Mouse (Mus musculus): ENCODE data around the gene Ssbp2. TPM values are rescaled to one million over a fixed set of nuclear protein-coding genes. Genes with fewer than 3 reads are reported as not detected.
A peak's percentile ranks its signal among the peaks of the same experiment; 100 is the strongest.

Ssbp2 gene
- polyA plus RNA-seq (2016; fragmentation: Nextera tagmentation; extraction: Ambion mirVana) = 185 and 191 TPM in 2 replicates

- 5% methylated on average over 29 of the region's 29 CpGs for WGBS
- Histone ChIP-seq H3K4me2 (peak within 1 kb of the TSS; percentile 77), H3K4me3 (replicated peaks) (peak within 1 kb of the TSS; percentile 98), H3K4me1 (peaks cover 27% of the 10 kb centered on the region), H3K36me3 (replicated peaks) (no peaks in the 10 kb centered on the region), H3K27me3 (no peaks in the 10 kb centered on the region), H3K27ac (peak within 1 kb of the TSS; percentile 98), H3K9ac (peak within 1 kb of the TSS; percentile 96), H3K9me3 (no peaks in the 10 kb centered on the region)
- ATAC-seq (ENCODE audit: low FRiP score) = peak; percentile 16; the same call in 1 of the 2 replicates
Observed at GRCm38 (mm10) chr13:91459896-91460620, at the start of gene Ssbp2. TSS of gene Ssbp2 (plus strand) at chr13:91460283.

- Histone ChIP-seq H3K4me2 (no peak overlapping the region), H3K27me3 (no peaks in the 10 kb centered on the region), H3K4me3 (replicated peaks) (no peak overlapping the region), H3K36me3 (replicated peaks) (no peaks in the 10 kb centered on the region), H3K9me3 (no peaks in the 10 kb centered on the region), H3K4me1 (no peaks in the 10 kb centered on the region), H3K9ac (no peak overlapping the region), H3K27ac (no peak overlapping the region)
- 84% methylated on average over 5 of the region's 5 CpGs for WGBS
- no peak for ATAC-seq (ENCODE audit: low FRiP score)
Observed at GRCm38 (mm10) chr13:91413752-91414503, 46.2 kb upstream of the Ssbp2 start.

- Histone ChIP-seq H3K36me3 (replicated peaks) (no peaks in the 10 kb centered on the region), H3K9me3 (no peaks in the 10 kb centered on the region), H3K4me1 (peaks cover under 1% of the 10 kb centered on the region; the same call in 1 of the 2 replicates), H3K9ac (no peak overlapping the region), H3K27ac (no peak overlapping the region), H3K4me3 (replicated peaks) (no peak overlapping the region), H3K4me2 (no peak overlapping the region), H3K27me3 (no peaks in the 10 kb centered on the region)
- no peak for ATAC-seq (ENCODE audit: low FRiP score)
- whole genome bisulfite sequencing = 77% methylated on average over 4 of the region's 4 CpGs
Observed at GRCm38 (mm10) chr13:91415896-91416295, 44.2 kb upstream of the Ssbp2 start.

- Histone ChIP-seq H3K9me3 (no peaks in the 10 kb centered on the region), H3K36me3 (replicated peaks) (no peaks in the 10 kb centered on the region), H3K27ac (no peak overlapping the region), H3K27me3 (no peaks in the 10 kb centered on the region), H3K4me3 (replicated peaks) (no peak overlapping the region), H3K4me2 (no peak overlapping the region), H3K4me1 (peaks cover 8% of the 10 kb centered on the region), H3K9ac (no peak overlapping the region)
- 89% methylated on average over 2 of the region's 2 CpGs for WGBS
- no peak for ATAC-seq (ENCODE audit: low FRiP score)
Observed at GRCm38 (mm10) chr13:91416698-91417097, 43.4 kb upstream of the Ssbp2 start.

- Histone ChIP-seq H3K9me3 (no peaks in the 10 kb centered on the region), H3K36me3 (replicated peaks) (no peaks in the 10 kb centered on the region), H3K4me1 (peaks cover 17% of the 10 kb centered on the region), H3K27me3 (no peaks in the 10 kb centered on the region), H3K9ac (no peak overlapping the region), H3K4me2 (no peak overlapping the region), H3K4me3 (replicated peaks) (no peak overlapping the region), H3K27ac (no peak overlapping the region)
- 0 out of 2 replicates have a peak, but pooled peaks have one; percentile 41 for ATAC-seq (ENCODE audit: low FRiP score)
- WGBS = 33% methylated on average over 9 of the region's 9 CpGs
Observed at GRCm38 (mm10) chr13:91421387-91421949, 38.6 kb upstream of the Ssbp2 start.

- H3K9ac ChIP-seq = no peak overlapping the region
- no peaks in the 10 kb centered on the region for H3K36me3 ChIP-seq (replicated peaks)
- peaks cover 21% of the 10 kb centered on the region for H3K4me1 ChIP-seq
- H3K27me3 ChIP-seq = no peaks in the 10 kb centered on the region
- no peak overlapping the region for H3K4me3 ChIP-seq (replicated peaks)
- no peak for ATAC-seq (ENCODE audit: low FRiP score)
- H3K9me3 ChIP-seq = no peaks in the 10 kb centered on the region
- no peak overlapping the region for H3K27ac ChIP-seq
- no peak overlapping the region for H3K4me2 ChIP-seq
- 65% methylated on average over 5 of the region's 5 CpGs for WGBS
Observed at GRCm38 (mm10) chr13:91430867-91431266, 29.2 kb upstream of the Ssbp2 start.

GRCm38 (mm10) chr13:91431392-91432355 lies 28.4 kb upstream of the Ssbp2 start:
- peak overlapping the region; percentile 64 for H3K27ac ChIP-seq
- H3K4me2 ChIP-seq = no peak overlapping the region
- peak; percentile 57; the same call in 1 of the 2 replicates for ATAC-seq (ENCODE audit: low FRiP score)
- no peak overlapping the region for H3K9ac ChIP-seq
- no peaks in the 10 kb centered on the region for H3K9me3 ChIP-seq
- WGBS = 50% methylated on average over 12 of the region's 12 CpGs
- no peak overlapping the region for H3K4me3 ChIP-seq (replicated peaks)
- no peaks in the 10 kb centered on the region for H3K36me3 ChIP-seq (replicated peaks)
- H3K27me3 ChIP-seq = no peaks in the 10 kb centered on the region
- peaks cover 17% of the 10 kb centered on the region for H3K4me1 ChIP-seq

- H3K27me3 ChIP-seq = no peaks in the 10 kb centered on the region
- H3K9me3 ChIP-seq = no peaks in the 10 kb centered on the region
- H3K4me2 ChIP-seq = no peak overlapping the region
- WGBS = 83% methylated on average over 11 of the region's 11 CpGs
- H3K9ac ChIP-seq = no peak overlapping the region
- no peak for ATAC-seq (ENCODE audit: low FRiP score)
- H3K4me1 ChIP-seq = peaks cover 17% of the 10 kb centered on the region
- H3K4me3 ChIP-seq (replicated peaks) = no peak overlapping the region
- no peaks in the 10 kb centered on the region for H3K36me3 ChIP-seq (replicated peaks)
- no peak overlapping the region for H3K27ac ChIP-seq
Observed at GRCm38 (mm10) chr13:91433021-91433420, 27.1 kb upstream of the Ssbp2 start.

GRCm38 (mm10) chr13:91437931-91438330 lies 22.2 kb upstream of the Ssbp2 start:
- Histone ChIP-seq H3K9me3 (no peaks in the 10 kb centered on the region), H3K36me3 (replicated peaks) (no peaks in the 10 kb centered on the region), H3K4me3 (replicated peaks) (no peak overlapping the region), H3K27me3 (no peaks in the 10 kb centered on the region), H3K9ac (no peak overlapping the region), H3K27ac (no peak overlapping the region), H3K4me1 (peaks cover 2% of the 10 kb centered on the region; the same call in 1 of the 2 replicates), H3K4me2 (no peak overlapping the region)
- WGBS = 63% methylated on average over 3 of the region's 3 CpGs
- ATAC-seq (ENCODE audit: low FRiP score) = no peak

- no peaks in the 10 kb centered on the region for H3K9me3 ChIP-seq
- peaks cover 4% of the 10 kb centered on the region; the same call in 1 of the 2 replicates for H3K4me1 ChIP-seq
- no peaks in the 10 kb centered on the region for H3K27me3 ChIP-seq
- 96% methylated on average over 5 of the region's 5 CpGs for WGBS
- H3K9ac ChIP-seq = no peak overlapping the region
- H3K36me3 ChIP-seq (replicated peaks) = no peaks in the 10 kb centered on the region
- H3K4me2 ChIP-seq = no peak overlapping the region
- no peak overlapping the region for H3K27ac ChIP-seq
- no peak overlapping the region for H3K4me3 ChIP-seq (replicated peaks)
- ATAC-seq (ENCODE audit: low FRiP score) = no peak
Observed at GRCm38 (mm10) chr13:91441476-91441875, 18.6 kb upstream of the Ssbp2 start.

GRCm38 (mm10) chr13:91446728-91447127 lies 13.4 kb upstream of the Ssbp2 start:
- Histone ChIP-seq H3K9me3 (no peaks in the 10 kb centered on the region), H3K4me2 (no peak overlapping the region), H3K4me3 (replicated peaks) (no peak overlapping the region), H3K27ac (no peak overlapping the region), H3K9ac (no peak overlapping the region), H3K27me3 (no peaks in the 10 kb centered on the region), H3K36me3 (replicated peaks) (no peaks in the 10 kb centered on the region), H3K4me1 (peaks cover 4% of the 10 kb centered on the region; the same call in 1 of the 2 replicates)
- no peak for ATAC-seq (ENCODE audit: low FRiP score)
- WGBS = 87% methylated on average over 2 of the region's 2 CpGs

Measured in forebrain, embryonic 12.5 days (tissue).